Mouse (Mus musculus): ENCODE measurements around the gene Tsn. TPM values are rescaled to one million over a fixed set of nuclear protein-coding genes. Genes with fewer than 3 reads are reported as not detected.

The Tsn gene
- polyA plus RNA-seq, 1 experiment from 2014 or later = 466 TPM

- H3K27me3 ChIP-seq (ENCODE audit: control insufficient read depth, insufficient read depth, low read length) = no peaks in the 10 kb centered on the region
- H3K9me3 ChIP-seq (ENCODE audit: control insufficient read depth, low read length) = no peaks in the 10 kb centered on the region
- no peaks in the 10 kb centered on the region for H3K36me3 ChIP-seq (ENCODE audit: control insufficient read depth, insufficient read depth, low read length)
- H3K27ac ChIP-seq (ENCODE audit: low read depth, low read length) = no peak overlapping the region
- ATAC-seq (ENCODE audit: low FRiP score) (peak; percentile 28; the same call in 1 of the 2 replicates), DNase-seq (ENCODE audit: low spot score) (peak; percentile 24)
- no peak overlapping the region for H3K9ac ChIP-seq (ENCODE audit: low read depth, low read length)
- no peak overlapping the region for H3K4me2 ChIP-seq (replicated peaks; ENCODE audit: low read depth, low read length)
- no peak overlapping the region for H3K4me3 ChIP-seq (ENCODE audit: low read depth, low read length)
- WGBS = 59% methylated on average over 2 of the region's 2 CpGs
- peaks cover 2% of the 10 kb centered on the region; the same call in 1 of the 2 replicates for H3K4me1 ChIP-seq (replicated peaks; ENCODE audit: control insufficient read depth, insufficient read depth, low read length)
Observed at GRCm38 (mm10) chr1:118320696-118321095, 9.2 kb upstream of the Tsn start.

DNA sequence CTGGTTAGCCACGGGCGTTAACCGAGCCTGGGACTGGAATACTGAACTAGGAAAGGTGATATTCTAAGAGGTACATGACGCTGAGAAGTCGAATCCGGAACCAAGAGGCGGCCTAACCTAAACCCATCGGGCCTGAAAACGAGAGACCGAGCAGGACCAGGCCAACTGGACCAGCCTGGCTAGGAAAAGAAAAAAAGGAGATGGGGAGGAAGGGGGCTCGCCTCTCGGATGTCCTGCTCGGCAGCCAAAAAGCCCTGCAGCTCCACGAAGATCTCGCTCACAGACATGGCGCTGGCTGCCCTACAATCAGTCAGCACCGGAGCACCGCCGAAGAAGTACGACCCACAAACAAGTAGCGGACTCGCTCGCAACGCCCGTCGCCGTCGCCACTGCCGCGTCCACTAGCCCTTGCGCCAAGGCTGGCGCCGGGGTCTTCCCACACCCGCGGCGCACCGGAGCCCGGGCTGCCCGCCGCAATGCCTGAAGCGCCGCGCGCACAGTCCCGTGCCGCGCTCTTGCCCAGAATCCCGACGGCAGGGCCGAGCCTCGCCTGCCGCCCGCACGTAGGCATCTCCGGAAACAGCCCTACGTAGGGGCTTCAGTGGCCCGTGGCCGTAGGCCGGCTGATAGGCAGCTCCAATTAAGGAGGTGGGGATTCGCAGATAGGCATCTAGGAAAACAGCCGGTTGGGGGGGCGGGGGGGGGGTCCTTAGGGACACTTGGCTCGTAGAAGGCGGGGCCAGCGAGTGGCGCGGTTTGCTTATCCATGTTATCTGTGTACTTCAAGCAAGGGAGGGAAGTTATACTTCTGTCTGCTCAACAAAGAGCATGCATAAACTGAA lies 538 bp downstream of the Tsn start:
- H3K9me3 ChIP-seq (ENCODE audit: control insufficient read depth, low read length) = no peaks in the 10 kb centered on the region
- DNase-seq (ENCODE audit: low spot score) (peak; percentile 95), ATAC-seq (ENCODE audit: low FRiP score) (peak; percentile 100)
- H3K27ac ChIP-seq (ENCODE audit: low read depth, low read length) = peak overlapping the region; percentile 72
- WGBS = under 1% methylated on average over 66 of the region's 67 CpGs
- peak overlapping the region; percentile 42 for H3K4me2 ChIP-seq (replicated peaks; ENCODE audit: low read depth, low read length)
- H3K36me3 ChIP-seq (ENCODE audit: control insufficient read depth, insufficient read depth, low read length) = no peaks in the 10 kb centered on the region
- peak overlapping the region; percentile 70 for H3K4me3 ChIP-seq (ENCODE audit: low read depth, low read length)
- H3K4me1 ChIP-seq (replicated peaks; ENCODE audit: control insufficient read depth, insufficient read depth, low read length) = no peaks in the 10 kb centered on the region
- no peaks in the 10 kb centered on the region for H3K27me3 ChIP-seq (ENCODE audit: control insufficient read depth, insufficient read depth, low read length)
- peak overlapping the region; percentile 86 for H3K9ac ChIP-seq (ENCODE audit: low read depth, low read length)

DNA sequence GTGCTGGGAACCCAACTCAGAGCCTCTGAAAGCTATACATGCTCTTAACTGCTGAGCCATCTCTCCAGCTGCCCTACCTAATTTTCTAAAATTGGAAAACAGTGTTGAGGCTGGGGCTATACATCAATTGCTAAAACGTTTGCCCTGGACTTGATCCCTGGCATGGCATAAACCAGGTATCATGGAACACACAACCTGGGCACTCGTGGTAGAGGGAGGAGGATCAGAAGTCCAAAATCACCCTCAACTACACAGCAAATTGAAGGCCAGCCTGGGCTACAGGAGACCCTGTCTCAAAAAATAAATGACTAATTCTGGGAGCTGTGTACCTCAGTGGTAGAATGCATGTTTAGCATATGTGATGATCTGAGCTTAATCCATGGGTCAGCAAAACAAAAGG lies 13.8 kb downstream of the Tsn start:
- no peak overlapping the region for H3K4me2 ChIP-seq (replicated peaks; ENCODE audit: low read depth, low read length)
- H3K9me3 ChIP-seq (ENCODE audit: control insufficient read depth, low read length) = no peaks in the 10 kb centered on the region
- DNase-seq (ENCODE audit: low spot score) (no peak), ATAC-seq (ENCODE audit: low FRiP score) (no peak)
- no peak overlapping the region for H3K9ac ChIP-seq (ENCODE audit: low read depth, low read length)
- no peaks in the 10 kb centered on the region for H3K4me1 ChIP-seq (replicated peaks; ENCODE audit: control insufficient read depth, insufficient read depth, low read length)
- 99% methylated on average over 2 of the region's 2 CpGs for WGBS
- no peak overlapping the region for H3K4me3 ChIP-seq (ENCODE audit: low read depth, low read length)
- H3K27ac ChIP-seq (ENCODE audit: low read depth, low read length) = no peak overlapping the region
- H3K36me3 ChIP-seq (ENCODE audit: control insufficient read depth, insufficient read depth, low read length) = no peaks in the 10 kb centered on the region
- no peaks in the 10 kb centered on the region for H3K27me3 ChIP-seq (ENCODE audit: control insufficient read depth, insufficient read depth, low read length)

DNA sequence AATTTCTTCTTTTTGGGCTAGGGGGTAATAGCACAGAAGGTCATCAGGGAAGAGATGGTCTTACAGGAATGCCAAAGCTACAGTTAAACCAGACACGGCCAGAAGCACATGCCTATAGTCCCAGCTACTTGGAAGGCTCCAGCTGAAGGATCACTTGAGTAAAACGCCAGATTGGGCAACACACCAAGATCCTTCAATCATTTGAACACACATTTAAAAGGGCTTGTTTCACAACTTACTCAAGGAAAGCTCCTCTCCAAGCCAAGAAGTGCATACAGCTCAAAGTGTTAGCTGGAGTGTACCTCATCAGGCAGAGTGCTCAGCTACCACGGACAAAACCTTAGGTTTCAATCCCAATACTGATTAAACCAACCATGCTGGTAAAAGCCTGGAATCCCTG lies 14.9 kb downstream of the Tsn start:
- H3K9ac ChIP-seq (ENCODE audit: low read depth, low read length) = no peak overlapping the region
- ATAC-seq (ENCODE audit: low FRiP score) (no peak), DNase-seq (ENCODE audit: low spot score) (no peak)
- no peaks in the 10 kb centered on the region for H3K36me3 ChIP-seq (ENCODE audit: control insufficient read depth, insufficient read depth, low read length)
- H3K27me3 ChIP-seq (ENCODE audit: control insufficient read depth, insufficient read depth, low read length) = no peaks in the 10 kb centered on the region
- no peak overlapping the region for H3K4me2 ChIP-seq (replicated peaks; ENCODE audit: low read depth, low read length)
- no peak overlapping the region for H3K4me3 ChIP-seq (ENCODE audit: low read depth, low read length)
- 97% methylated on average over 3 of the region's 3 CpGs for WGBS
- no peaks in the 10 kb centered on the region for H3K4me1 ChIP-seq (replicated peaks; ENCODE audit: control insufficient read depth, insufficient read depth, low read length)
- no peak overlapping the region for H3K27ac ChIP-seq (ENCODE audit: low read depth, low read length)
- H3K9me3 ChIP-seq (ENCODE audit: control insufficient read depth, low read length) = no peaks in the 10 kb centered on the region

DNA sequence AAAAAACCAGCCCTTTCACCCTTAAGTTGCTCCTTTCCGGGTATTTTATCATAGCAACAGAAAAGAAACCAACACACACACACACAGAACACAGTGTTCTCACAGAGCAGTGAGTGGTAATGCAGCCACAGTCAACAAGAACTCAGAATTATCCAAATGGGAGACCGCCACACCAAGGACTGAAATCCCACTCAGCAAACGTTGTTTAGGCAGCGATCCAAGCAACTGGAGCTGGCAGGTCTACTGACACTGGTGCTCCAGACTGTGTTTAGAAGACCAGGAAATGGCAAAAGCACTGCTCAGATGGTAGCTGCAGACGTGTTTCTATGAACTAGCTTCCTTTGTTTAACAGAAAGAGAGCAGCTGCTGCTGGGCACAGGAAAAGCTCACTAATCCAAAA lies 16.7 kb downstream of the Tsn start:
- 78% methylated on average over 5 of the region's 5 CpGs for WGBS
- no peak overlapping the region for H3K9ac ChIP-seq (ENCODE audit: low read depth, low read length)
- H3K4me2 ChIP-seq (replicated peaks; ENCODE audit: low read depth, low read length) = no peak overlapping the region
- no peaks in the 10 kb centered on the region for H3K27me3 ChIP-seq (ENCODE audit: control insufficient read depth, insufficient read depth, low read length)
- H3K4me1 ChIP-seq (replicated peaks; ENCODE audit: control insufficient read depth, insufficient read depth, low read length) = no peaks in the 10 kb centered on the region
- H3K27ac ChIP-seq (ENCODE audit: low read depth, low read length) = no peak overlapping the region
- no peaks in the 10 kb centered on the region for H3K9me3 ChIP-seq (ENCODE audit: control insufficient read depth, low read length)
- H3K4me3 ChIP-seq (ENCODE audit: low read depth, low read length) = no peak overlapping the region
- ATAC-seq (ENCODE audit: low FRiP score) (no peak), DNase-seq (ENCODE audit: low spot score) (no peak)
- no peaks in the 10 kb centered on the region for H3K36me3 ChIP-seq (ENCODE audit: control insufficient read depth, insufficient read depth, low read length)

DNA sequence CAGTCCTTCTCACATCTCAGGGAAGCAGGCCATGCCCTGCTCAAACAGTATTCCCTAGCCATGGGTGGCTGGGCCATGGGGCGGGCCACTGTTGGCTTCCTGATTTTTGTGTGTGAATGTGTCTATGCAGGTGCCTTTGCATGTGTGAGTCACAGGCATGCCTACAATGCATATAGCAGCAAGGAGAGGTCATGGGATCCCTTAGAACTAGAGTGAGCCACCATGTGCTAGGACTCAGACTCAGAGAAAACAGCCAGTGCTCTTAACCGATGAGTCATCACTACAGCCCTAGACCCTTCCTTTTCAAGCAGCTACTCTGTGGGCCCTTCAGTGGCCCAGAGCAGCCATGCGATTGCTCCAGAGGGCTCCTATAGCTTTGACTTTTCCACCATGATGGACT lies 17.3 kb downstream of the Tsn start:
- no peaks in the 10 kb centered on the region for H3K27me3 ChIP-seq (ENCODE audit: control insufficient read depth, insufficient read depth, low read length)
- no peak overlapping the region for H3K9ac ChIP-seq (ENCODE audit: low read depth, low read length)
- H3K4me3 ChIP-seq (ENCODE audit: low read depth, low read length) = no peak overlapping the region
- H3K36me3 ChIP-seq (ENCODE audit: control insufficient read depth, insufficient read depth, low read length) = no peaks in the 10 kb centered on the region
- no peaks in the 10 kb centered on the region for H3K9me3 ChIP-seq (ENCODE audit: control insufficient read depth, low read length)
- no peak for DNase-seq (ENCODE audit: low spot score)
- H3K27ac ChIP-seq (ENCODE audit: low read depth, low read length) = no peak overlapping the region
- ATAC-seq (ENCODE audit: low FRiP score) = peak; percentile 28; the same call in 1 of the 2 replicates
- WGBS = 95% methylated on average over 3 of the region's 3 CpGs
- no peak overlapping the region for H3K4me2 ChIP-seq (replicated peaks; ENCODE audit: low read depth, low read length)
- no peaks in the 10 kb centered on the region for H3K4me1 ChIP-seq (replicated peaks; ENCODE audit: control insufficient read depth, insufficient read depth, low read length)

GRCm38 (mm10) chr1:118292291-118292690 lies 19.2 kb downstream of the Tsn start:
- H3K36me3 ChIP-seq (ENCODE audit: control insufficient read depth, insufficient read depth, low read length) = no peaks in the 10 kb centered on the region
- no peak overlapping the region for H3K4me3 ChIP-seq (ENCODE audit: low read depth, low read length)
- WGBS = 90% methylated on average over 4 of the region's 4 CpGs
- H3K4me2 ChIP-seq (replicated peaks; ENCODE audit: low read depth, low read length) = no peak overlapping the region
- no peak overlapping the region for H3K27ac ChIP-seq (ENCODE audit: low read depth, low read length)
- H3K27me3 ChIP-seq (ENCODE audit: control insufficient read depth, insufficient read depth, low read length) = no peaks in the 10 kb centered on the region
- H3K9me3 ChIP-seq (ENCODE audit: control insufficient read depth, low read length) = no peaks in the 10 kb centered on the region
- H3K9ac ChIP-seq (ENCODE audit: low read depth, low read length) = no peak overlapping the region
- H3K4me1 ChIP-seq (replicated peaks; ENCODE audit: control insufficient read depth, insufficient read depth, low read length) = no peaks in the 10 kb centered on the region
- ATAC-seq (ENCODE audit: low FRiP score) (no peak), DNase-seq (ENCODE audit: low spot score) (no peak)

GRCm38 (mm10) chr1:118275139-118275538 lies 36.4 kb downstream of the Tsn start:
- peak; percentile 66 for ATAC-seq (ENCODE audit: low FRiP score)
- Histone ChIP-seq H3K36me3 (ENCODE audit: control insufficient read depth, insufficient read depth, low read length) (no peaks in the 10 kb centered on the region), H3K27me3 (ENCODE audit: control insufficient read depth, insufficient read depth, low read length) (no peaks in the 10 kb centered on the region), H3K27ac (ENCODE audit: low read depth, low read length) (no peak overlapping the region), H3K4me3 (ENCODE audit: low read depth, low read length) (no peak overlapping the region), H3K4me1 (replicated peaks; ENCODE audit: control insufficient read depth, insufficient read depth, low read length) (no peaks in the 10 kb centered on the region), H3K9me3 (ENCODE audit: control insufficient read depth, low read length) (no peaks in the 10 kb centered on the region), H3K9ac (ENCODE audit: low read depth, low read length) (no peak overlapping the region), H3K4me2 (replicated peaks; ENCODE audit: low read depth, low read length) (no peak overlapping the region)
- 8% methylated on average over 2 of the region's 2 CpGs for WGBS
- DNase-seq (ENCODE audit: low spot score) = peak; percentile 49

- H3K4me2 ChIP-seq (replicated peaks; ENCODE audit: low read depth, low read length) = no peak overlapping the region
- H3K9ac ChIP-seq (ENCODE audit: low read depth, low read length) = no peak overlapping the region
- H3K27ac ChIP-seq (ENCODE audit: low read depth, low read length) = no peak overlapping the region
- DNase-seq (ENCODE audit: low spot score) = no peak
- ATAC-seq (ENCODE audit: low FRiP score) = no peak
- no peak overlapping the region for H3K4me3 ChIP-seq (ENCODE audit: low read depth, low read length)
- H3K4me1 ChIP-seq (replicated peaks; ENCODE audit: control insufficient read depth, insufficient read depth, low read length) = no peaks in the 10 kb centered on the region
- no peaks in the 10 kb centered on the region for H3K27me3 ChIP-seq (ENCODE audit: control insufficient read depth, insufficient read depth, low read length)
- H3K9me3 ChIP-seq (ENCODE audit: control insufficient read depth, low read length) = no peaks in the 10 kb centered on the region
- no peaks in the 10 kb centered on the region for H3K36me3 ChIP-seq (ENCODE audit: control insufficient read depth, insufficient read depth, low read length)
- 54% methylated on average over 2 of the region's 2 CpGs for WGBS
Observed at GRCm38 (mm10) chr1:118251931-118252330, 59.6 kb downstream of the Tsn start.

Data from hindbrain, embryonic 11.5 days (tissue).